Mouse (Mus musculus) Muller cell, postnatal 12 days (primary cell): ENCODE measurements around the gene Tarbp2.
A peak's percentile ranks its signal among the peaks of the same experiment; 100 is the strongest.

Experiments used
- DNase-seq: peaks from one replicate; pipeline ENCODE4 v3.0.0-alpha.2; 2015; ENCODE audit errors: inconsistent ontology term

Tarbp2 gene

DNA sequence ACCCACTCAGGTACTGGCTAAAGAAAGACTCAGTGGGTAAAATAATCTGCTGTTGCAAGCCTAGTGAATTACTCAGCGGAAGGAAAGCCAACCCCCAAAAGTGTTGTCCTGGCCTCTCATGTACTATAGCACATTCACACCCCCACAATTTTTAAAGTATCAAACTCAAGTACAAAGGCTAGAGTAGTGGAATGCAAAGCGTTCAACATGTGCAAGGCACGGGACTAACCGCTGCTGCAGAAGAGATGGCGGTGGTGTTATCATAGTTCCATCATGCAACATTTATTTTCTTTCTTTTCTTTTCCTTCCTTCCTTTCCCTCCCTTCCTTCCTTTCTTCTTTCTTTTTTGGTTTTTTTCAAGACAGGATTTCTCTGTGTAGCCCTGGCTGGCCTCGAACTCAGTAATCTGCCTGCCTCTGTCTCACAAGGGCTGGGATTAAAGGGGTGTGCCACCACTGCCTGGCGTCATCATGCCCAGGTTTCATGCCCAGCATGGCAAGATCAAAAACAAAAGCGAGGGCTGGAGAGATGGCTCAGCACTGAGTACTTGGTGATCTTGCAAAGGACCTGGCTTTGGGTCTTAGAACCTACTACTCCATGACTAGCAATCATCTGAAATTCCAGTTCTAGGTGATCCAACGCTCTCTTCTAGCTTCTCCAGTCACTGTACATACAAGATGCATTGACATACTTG, 12.1 kb upstream of the Tarbp2 start:
- DNase-seq, result no peak

DNA sequence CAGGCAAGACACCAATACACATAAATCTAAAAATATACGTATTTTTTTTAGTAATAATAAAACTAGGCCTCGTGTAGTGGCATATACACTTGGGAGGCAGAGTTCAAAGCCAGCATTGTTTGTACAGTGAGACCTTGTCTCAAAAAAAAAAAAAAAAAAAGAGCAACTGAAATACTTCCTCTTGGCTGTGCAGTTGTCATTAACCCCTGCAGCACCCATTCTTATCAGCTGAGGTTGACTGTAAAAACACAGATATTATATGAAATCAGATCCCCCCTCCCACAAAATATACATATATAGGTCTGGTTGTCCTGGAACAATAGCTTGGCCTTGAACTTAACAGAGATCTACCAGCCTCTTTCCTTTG, 11.5 kb upstream of the Tarbp2 start:
- no peak for DNase-seq

DNA sequence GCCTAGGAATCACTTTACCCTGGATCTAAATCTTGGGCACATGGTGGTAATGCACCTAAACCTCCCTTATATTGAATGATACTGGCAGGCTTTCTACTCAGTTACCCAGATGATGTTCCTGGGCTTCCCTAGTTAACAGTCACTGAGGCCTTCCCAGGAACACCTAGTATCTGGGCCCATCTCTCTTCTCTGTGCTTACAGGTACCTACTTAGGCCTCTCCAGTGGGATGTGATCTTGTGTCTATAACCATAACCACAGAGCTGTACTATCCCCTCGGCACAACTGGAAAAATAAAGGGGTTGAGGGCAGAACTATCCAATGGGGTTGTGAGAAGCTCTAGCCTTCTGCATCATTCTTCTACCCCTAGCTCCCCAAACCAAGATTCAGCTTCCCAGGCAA, 11.1 kb upstream of the Tarbp2 start:
- DNase-seq, result no peak

DNA sequence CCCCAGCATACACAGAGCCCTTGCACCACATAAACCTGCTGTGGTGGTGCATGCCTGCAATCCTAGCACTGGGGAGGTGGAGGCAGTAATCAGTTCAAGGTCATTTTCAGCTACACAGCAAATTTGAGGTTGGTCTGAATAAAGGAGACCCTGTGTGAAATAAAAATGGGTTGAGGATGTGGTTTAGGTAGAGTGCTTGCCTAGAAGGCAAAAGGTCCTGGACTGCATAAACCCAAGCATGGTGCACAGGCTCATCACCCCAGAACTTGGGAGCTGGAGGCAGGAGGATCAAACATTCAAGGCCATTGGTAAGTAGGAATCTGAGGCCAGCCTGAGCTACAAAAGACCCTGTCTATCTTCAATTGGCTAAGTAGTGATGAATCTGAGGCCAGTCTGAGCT, 10.4 kb upstream of the Tarbp2 start:
- DNase-seq, result no peak

DNA sequence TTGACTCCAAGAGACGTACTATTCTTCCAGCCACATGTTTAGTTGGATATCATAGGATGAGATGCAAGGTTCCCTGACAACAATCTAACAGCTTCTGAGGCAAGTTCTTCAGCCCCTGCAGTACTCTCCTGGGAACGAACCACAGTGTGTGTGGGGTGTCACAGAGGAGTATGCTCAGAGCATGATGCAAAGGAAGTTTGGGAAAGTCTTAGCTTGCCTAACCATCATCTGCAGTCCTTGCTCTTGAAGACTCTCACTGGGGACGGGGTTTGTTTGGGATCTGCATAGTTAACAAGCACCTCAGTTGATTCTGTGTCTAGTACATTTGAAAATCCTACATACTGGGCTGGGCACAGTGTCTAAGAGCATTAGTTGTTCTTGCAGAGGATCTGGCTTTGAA, 9.7 kb upstream of the Tarbp2 start:
- no peak for DNase-seq

DNA sequence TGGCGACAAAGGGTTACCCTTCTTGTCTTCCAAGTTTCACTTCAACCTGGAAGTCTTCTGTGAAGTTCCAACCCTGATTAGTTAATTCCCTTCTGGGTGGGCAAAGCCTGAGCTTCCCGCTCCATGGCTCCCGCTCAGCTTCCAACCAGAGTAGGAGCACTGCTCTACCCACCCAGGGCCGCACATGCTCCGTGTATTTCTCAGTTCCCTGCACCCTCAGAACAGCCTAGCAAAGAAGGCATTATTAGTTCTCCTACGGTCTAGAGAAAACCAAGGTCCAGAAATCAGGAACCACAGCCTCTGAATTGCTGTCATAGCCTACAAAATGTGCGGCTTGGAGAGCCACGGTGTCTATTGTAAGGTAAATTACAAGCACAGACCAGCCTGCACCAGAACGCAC, 7.9 kb upstream of the Tarbp2 start:
- DNase-seq, result no peak

DNA sequence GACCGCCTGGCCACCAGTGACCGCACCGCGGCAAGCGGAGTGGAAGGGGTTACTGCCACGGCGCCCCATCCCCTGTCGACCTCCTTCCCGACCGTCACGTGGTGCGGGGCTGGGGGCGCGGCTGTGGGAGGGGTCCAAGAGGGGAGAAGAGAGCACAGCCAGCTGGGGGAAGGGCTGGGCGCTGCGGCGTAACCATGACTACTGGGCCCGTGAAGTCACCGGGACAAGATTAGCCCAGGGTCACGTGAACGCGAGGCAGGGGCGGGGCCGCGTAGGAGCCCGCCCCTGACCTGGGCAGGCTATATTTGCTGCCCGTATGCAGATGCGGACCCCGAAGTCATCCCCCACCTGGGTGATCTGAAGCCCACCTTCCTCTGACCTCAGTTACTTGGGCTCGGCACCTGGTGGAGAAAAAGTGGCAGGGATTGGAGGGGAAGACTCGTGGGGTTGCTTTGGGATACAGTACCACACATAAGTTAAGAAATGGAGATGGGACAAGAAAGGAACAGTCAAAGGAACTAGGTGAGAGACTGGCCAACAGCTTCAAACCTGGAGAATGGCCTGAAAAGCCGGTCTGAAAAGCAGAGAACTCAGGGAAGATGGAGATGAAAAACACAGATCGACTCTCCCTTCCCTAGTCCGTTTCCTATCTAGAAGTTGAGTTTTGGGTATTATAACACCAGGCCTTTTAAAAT, 7.3 kb upstream of the Tarbp2 start:
- DNase-seq, result peak; percentile 94

DNA sequence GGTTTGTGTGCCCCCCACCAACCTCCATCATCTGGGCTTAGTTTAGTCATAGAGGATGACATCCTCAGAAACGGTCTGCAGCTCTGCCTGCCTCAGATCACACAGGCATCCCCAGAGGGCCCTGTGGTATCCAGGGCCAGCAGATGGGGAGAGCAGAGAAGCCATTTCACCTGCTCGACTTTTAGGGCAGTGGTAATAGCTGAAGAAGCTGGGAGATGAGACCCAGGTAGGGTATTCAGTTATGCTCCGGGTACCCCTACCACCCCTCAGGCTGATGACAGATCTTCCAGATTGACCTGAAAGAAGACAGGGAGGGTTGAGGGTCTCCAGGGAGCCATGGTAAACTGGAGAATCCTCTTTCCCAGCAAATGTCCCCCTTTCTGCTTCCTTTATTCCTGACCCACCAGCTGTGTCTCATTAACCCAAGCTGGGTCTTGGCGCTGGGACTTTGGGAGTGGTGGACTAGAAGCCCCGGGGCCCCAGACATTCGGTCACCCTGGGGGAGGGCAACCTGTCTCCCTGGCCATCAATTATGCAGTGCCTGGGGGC, 6.6 kb upstream of the Tarbp2 start:
- no peak for DNase-seq

DNA sequence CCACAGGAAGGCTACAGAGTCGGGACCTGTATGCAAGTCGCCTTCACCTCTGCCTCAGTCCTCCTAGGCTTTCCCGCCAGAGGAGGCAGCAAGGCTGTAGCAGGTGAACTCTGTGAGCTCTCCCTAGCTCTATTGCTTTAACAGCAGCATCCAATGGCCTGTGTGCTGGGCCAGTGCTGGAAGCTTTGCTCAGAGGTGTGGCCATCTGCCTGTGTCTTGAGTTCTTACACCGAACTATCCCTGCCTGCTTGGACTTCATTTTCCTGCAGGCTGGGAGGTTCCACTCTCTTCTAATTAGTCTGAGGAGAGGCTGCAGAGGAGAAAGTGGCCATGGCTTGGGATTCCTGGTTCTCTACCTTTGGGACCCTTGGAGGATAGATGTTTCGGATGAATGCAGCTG, 6.0 kb upstream of the Tarbp2 start:
- no peak for DNase-seq

DNA sequence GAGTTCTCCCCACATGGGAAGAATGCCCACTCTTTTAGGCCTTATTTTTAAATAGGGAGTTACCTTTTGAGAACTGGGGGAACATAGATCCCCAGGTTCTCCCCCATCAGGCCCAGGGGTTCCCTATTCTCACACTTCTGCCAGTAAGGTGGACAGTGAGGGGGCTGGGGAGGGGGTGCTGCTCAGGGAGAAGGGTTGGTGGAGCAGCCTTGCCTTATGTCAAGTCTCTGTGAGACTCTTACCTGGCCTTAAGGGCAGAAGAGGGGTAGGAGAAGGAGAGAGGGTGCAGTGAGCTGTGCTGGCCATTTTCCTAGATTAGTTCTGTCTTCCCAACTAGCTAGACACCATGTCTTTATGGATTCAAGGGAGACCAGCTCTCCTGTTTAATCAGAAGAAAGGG, 5.5 kb upstream of the Tarbp2 start:
- DNase-seq, result no peak

DNA sequence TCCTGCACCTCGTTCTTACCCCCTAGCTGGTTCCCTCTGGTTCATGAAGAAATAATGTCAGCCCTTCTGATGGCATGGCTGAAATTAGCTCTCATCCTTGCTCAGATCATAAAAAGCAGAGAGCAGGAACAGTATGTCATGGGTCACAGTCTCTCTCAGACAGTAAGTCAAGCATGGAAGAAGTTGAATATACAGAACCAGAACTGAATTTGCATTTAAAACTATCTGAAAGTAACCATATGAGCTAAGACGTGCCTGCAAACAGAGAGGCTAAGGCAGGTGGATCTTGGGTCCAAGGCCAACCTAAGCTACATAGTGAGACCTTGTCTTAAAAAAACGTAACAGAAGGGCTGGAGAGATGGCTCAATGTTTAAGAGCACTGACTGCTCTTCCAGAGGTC, 5.0 kb upstream of the Tarbp2 start:
- no peak for DNase-seq

DNA sequence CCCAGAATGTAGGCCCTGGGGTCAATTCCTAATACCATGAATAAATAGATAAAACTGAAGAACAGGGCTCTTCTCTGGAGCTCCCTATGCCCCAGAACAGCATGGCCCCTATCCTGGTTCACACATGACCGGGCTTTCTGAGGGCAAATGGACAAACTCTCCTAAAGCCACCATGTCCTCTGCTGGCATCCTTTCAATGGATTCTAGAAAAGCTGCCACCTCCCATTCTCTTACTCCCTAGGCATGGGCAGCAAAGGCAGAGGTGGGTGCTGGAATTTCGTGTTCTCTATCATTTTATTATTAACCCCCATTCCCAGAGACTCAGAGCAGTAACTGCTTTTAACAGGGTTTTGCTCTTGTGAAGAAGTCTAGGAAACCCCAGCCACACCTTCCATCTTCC, 2.7 kb upstream of the Tarbp2 start:
- no peak for DNase-seq

DNA sequence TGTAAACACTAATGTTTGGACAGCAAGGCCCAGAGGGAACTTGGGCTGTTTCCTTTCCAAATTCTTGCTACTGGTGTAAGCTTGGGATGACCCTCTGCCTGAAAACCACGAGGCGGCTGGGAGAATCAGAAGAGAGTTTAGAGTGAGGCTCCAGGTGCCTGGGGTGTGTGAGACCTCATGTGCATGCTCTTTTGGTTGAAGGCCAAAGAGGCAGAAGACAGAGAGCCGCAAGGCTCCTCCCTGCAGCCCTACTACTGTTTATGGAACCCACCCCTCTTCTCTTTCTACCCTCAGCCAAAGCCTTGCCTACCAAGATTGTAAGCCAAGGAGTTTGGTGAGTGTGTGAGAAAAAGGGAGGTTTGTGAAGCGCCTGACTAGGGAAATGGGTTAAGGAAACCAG, 2.2 kb upstream of the Tarbp2 start:
- no peak for DNase-seq

DNA sequence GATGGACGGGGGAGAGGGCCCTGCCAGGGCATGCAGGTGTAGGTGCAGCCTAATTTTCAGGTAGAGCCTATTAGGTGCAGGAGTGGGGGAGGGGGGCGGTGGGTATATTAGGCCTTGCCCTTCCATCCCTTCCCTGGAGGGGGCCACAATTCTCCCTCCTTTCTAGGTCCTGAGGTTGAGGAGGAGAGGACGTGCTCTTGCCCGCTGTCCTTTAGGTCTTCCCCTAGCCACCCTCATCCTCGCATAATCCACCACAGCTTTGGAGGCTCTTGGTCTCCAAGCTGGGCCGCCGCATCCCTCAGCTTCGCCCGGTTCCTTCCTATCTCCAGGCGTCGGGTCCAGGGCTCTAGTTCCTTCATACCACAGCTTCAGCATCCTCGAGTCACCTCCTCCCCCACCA, 1.7 kb upstream of the Tarbp2 start:
- peak; percentile 46 for DNase-seq

DNA sequence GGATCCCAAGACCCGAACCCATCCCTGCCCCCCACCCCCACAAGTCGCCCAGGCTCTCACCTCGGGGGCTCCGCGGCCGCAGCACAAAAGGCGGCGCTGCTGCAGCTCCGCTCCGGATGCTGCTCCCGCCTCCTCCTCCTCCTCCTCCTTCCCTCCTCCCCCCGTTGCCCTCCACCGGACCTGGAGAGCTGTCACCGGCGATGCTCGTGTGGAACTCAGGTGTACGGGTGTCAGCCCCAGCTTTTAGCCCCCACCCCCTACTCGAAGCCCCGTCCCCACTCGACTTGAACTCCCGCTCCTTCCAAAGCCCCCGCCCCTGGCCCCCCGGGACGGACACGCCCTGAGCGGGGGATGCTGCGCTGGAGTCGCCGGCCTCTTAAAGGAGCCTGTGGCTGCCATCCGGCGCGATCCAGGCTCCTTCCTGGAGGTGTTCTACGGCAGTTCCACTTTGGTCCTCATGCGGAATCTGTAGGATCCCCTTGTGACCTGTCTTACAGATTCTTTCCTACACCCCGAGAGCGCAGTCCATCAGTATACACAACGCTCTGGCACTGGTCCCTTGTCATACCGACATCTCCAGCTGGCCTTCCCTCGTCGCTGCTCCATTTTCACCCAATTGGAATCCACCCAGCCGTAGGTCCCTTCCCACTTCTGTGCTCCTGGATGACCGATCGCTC, 1.1 kb upstream of the Tarbp2 start, which contains the start of gene Map3k12:
Gene Map3k12 (minus strand): TSS at position 337 of the 677 bp plus-strand sequence.
- DNase-seq, result peak; percentile 84

DNA sequence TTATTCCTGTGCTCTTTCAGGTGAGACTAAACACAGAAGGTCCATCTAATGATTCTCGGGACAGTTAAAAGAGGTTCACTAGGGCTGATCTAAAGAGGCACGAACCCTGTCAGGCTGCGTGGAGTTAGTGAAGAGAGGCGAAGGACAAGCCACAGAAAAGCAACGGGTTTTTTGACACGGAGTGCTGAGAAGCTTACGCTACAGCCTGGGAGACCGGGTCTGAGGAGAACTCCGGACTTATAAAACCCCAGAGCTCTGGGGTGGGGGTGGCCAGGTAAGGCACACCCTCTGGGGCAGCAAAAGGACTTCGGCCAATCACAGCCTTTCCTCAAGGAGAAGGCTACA, 389 bp upstream of the Tarbp2 start:
- DNase-seq, result no peak

DNA sequence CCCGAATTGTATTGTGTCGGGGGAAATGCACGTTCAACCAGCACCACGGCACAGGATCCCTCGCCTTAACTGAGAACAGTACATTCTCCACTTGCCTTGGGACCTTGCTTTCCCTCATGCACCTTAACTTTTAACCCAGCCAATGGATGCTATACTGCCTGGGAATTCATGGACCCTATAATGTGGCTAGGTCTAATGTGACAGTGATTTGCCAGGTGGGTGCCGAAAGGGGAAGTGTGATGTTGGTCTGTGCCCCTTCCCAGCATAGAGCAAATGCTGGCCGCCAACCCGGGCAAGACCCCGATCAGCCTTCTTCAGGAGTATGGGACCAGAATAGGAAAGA, 838 bp downstream of the Tarbp2 start:
- DNase-seq, result no peak

DNA sequence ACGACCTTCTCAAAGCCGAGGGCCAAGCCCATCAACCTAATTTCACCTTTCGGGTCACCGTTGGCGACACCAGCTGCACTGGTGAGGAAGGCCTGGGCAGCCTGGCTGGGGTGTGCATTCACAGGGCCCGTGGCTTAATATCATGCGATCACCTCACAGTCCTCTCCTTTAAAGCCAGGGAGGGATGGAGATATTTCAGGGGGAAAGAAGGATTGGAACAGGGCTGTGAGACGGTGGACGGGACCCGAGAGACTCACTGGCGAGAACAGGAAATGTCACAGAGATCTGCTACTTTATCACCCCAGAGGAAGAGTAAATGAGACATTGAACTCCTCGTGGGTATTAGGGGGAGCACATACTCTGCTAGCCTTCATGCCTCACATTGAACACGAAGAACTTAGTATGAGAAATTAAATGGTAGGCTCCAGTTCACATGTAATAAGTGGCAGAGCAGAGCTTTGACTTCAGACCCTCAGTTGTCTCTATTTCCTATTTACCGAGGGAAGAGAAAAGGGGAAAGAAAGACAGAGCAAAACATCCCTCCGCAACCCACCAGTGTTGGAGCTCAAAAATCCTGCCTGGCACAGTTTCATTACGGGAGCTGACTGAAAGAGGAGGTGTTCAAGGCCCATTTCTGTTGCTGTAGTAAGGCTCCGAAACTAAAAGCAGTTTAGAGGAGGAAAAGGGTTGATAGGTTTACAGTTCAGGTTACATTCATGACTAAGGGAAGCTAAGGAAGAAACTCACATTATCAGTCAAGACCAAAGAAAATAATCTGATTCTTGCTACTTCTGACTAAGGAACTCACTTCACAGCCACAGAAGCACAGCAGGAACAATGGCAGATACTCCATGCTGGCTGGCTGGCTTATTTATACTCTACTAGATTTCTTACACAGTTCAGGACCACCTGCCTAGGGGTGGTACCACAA, 1.5 kb downstream of the Tarbp2 start:
- DNase-seq, result no peak

DNA sequence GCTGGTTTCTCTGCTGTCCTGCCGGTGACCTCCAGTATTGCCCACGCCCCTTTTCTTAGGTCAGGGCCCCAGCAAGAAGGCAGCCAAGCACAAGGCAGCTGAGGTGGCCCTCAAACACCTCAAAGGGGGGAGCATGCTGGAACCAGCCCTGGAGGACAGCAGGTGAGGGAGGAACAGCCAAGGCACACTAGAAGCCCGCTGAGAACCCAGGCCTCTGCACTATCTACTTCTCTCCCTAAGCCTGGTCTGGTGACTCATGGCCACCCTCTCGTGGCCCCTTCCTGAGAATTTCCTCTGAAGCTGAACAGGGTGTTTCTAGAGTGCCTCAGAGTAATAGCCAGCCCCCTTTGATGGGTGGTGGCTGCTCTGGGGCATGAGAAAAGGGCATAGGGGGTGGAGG, 2.4 kb downstream of the Tarbp2 start:
- no peak for DNase-seq

DNA sequence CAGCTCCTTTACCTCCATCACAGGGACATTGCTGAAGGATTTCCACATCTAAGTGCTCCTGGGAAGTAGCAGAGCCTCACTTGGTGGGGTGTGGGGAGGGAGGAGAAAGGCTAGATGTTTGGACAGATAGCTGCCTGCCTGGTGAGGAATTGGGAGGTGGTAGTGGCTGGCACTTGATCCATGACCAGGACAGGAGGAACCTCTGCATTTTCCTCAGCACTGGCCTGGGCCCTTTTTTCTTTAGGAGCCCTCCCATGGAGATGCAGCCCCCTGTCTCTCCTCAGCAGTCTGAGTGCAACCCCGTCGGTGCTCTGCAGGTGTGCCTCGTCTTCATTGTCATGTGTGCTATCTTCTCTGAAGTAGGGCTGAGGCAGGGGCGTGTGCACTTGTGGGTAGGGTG, 3.5 kb downstream of the Tarbp2 start:
- no peak for DNase-seq

DNA sequence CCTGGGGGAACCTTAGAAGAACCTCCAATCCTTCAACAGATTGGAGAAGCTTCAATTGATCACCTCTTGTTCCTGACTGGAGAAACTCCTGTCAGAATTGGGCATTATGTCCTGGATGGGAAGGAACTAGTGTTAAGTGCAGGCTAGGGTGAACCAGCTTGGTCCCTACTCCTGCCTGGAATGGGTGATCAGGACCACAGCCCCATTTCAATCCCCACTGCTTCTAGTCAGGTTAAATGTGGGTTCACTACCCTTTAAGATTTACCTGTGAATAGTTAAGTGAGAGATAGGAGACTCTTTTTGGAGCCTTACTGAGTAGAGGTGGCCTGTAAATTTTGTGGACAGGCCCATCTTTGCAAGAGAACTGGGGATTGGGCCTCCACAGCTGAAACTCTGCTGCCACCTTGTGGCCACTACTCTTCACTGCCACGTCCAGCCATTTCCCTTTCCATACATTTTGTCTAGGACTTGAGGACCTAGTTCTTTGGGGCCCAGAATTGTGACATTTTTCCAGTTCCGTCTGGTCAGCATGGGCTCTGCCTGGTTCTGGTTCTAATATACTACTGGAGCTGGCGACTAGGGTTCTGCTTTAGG, 7.0 kb downstream of the Tarbp2 start, which contains the start of gene Npff:
Gene Npff (minus strand): TSS at position 51 of the 594 bp plus-strand sequence.
- DNase-seq, result peak; percentile 57
